Mouse (Mus musculus) hindbrain, embryonic 10.5 days (tissue): ENCODE measurements at regions not wholly inside any gene's neighbourhood (a gene's known extent, or its start where the extent isn't known, plus 50 kb on each side); places are given as distances from the start of the nearest gene placed in this dataset.
A peak's percentile ranks its signal among the peaks of the same experiment; 100 is the strongest.

Experiments
- DNase-seq: peaks from one replicate; pipeline ENCODE4 v3.0.0-alpha.2; 2017; ENCODE audit warnings: low spot score
- H3K27ac ChIP-seq: fragments of 300-500 bp; sonication (generic); 2 replicates; pipeline ENCODE4 v1.5.1; 2016; ENCODE audit warnings: mild to moderate bottlenecking, moderate library complexity
- H3K27me3 ChIP-seq: fragments of 300-500 bp; sonication (generic); 2 replicates; pipeline ENCODE4 v1.6.1; 2016; ENCODE audit warnings: mild to moderate bottlenecking; ENCODE audit not compliant: poor library complexity, insufficient read depth, severe bottlenecking
- H3K36me3 ChIP-seq: fragments of 300-500 bp; sonication (generic); 2 replicates; pipeline ENCODE4 v1.6.1; 2016; ENCODE audit warnings: mild to moderate bottlenecking, moderate library complexity
- H3K4me1 ChIP-seq: fragments of 300-500 bp; sonication (generic); replicated peaks from 2 replicates; pipeline ENCODE4 v1.6.1; 2016; ENCODE audit warnings: mild to moderate bottlenecking
- H3K4me3 ChIP-seq: fragments of 300-500 bp; sonication (generic); 2 replicates; pipeline ENCODE4 v1.5.1; 2016; ENCODE audit warnings: mild to moderate bottlenecking, moderate library complexity
- H3K9me3 ChIP-seq: fragments of 300-500 bp; sonication (generic); 2 replicates; pipeline ENCODE4 v1.6.1; 2016; ENCODE audit warnings: mild to moderate bottlenecking, moderate library complexity
- WGBS: fragments of 180-500 bp; shearing (Covaris S2); methylation state at CpG from one replicate; pipeline ENCODE4 v1.1.7; 2016; 5-methylcytosine and 5-hydroxymethylcytosine counted together

DNA sequence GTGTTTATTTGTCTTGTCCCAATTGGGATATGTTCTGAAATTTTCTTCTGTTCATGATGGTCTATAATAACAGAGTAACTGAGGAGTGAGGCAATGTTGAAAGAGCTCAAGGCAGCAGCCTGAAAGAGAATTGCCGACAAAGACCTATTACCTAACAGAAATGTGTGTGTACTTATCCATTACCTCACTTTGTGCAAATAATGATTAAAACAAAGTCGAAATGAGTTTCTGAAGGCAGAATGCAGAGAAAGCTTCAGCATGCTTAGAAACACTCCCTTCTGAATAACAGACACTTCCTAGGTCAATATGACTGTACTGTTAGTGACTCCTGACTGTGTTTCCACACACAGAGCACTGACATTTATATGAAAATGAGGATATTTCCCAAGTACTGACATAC lies 63.0 kb downstream of the Kbtbd8 start:
- Histone ChIP-seq H3K4me3 (no peak overlapping the region), H3K4me1 (peaks cover under 1% of the 10 kb centered on the region; the same call in 1 of the 2 replicates), H3K27ac (no peak overlapping the region), H3K36me3 (no peaks in the 10 kb centered on the region), H3K27me3 (peaks cover 5% of the 10 kb centered on the region; the same call in 1 of the 2 replicates), H3K9me3 (no peaks in the 10 kb centered on the region)
- 68% methylated on average over 2 of the region's 2 CpGs for WGBS
- DNase-seq = no peak

DNA sequence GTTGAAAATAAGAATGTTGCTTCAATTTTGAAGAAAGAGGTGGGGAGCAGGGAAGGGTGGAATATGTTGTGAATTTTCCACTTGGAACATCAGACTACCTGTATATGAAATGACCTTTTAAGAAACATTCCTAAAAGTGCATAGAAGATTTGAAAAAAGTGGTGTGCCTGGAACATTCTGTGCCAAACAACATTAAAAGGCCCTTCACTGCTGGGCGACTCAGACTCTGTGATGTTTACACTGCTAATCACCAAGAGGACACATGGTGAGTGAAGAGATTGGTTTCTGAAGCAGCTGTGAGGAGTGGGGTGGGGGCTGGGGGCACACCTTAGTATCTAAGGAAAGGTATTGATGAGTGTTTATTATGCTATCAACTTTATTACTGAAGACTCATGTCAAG lies 65.2 kb downstream of the Kbtbd8 start:
- no peak overlapping the region for H3K4me3 ChIP-seq
- no peak for DNase-seq
- no peaks in the 10 kb centered on the region for H3K4me1 ChIP-seq
- no peak overlapping the region for H3K27ac ChIP-seq
- no peaks in the 10 kb centered on the region for H3K9me3 ChIP-seq
- 52% methylated on average over 1 of the region's 1 CpGs for WGBS
- no peaks in the 10 kb centered on the region for H3K36me3 ChIP-seq
- H3K27me3 ChIP-seq = no peaks in the 10 kb centered on the region

DNA sequence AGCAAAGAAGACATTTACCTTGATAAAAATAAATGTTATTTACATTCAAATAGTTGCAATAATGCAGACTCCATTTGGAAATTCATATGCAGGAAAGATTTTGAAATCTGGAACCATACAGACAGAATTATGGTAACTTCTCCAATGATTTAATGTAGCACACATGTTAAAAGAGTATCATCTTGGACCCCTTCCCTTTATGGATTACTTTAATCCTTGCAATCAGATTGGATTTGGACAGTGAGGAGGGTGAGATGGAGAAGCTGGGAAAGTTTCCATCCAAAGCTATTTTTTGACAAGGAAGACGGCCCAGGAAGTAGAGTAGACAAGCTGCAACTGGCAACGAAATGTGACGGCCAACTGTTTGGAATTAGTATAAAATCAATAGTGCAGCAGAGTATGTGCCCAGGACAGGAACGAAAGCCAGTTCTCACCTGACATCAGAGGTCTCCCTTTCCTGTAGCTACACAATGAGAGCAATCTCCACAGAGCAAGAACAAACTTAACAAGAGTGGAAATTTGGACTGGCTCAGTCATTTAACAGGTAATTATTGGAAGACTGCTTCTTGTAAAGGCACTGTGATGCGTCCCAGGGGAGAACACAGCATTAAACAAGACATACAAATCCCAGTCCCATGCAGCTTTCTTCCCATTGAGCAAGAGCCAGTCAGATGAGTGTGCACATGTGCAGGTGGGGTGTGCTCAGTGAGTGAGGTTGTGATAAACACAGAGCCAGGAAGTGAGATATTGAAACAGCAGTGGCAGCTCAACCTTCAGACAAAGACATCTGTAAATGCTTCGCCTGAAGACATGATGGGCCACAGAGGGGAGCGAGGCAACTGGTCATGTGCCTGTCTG lies 68.3 kb downstream of the Kbtbd8 start:
- Histone ChIP-seq H3K4me3 (no peak overlapping the region), H3K27ac (no peak overlapping the region), H3K9me3 (no peaks in the 10 kb centered on the region), H3K27me3 (no peaks in the 10 kb centered on the region), H3K4me1 (no peaks in the 10 kb centered on the region), H3K36me3 (no peaks in the 10 kb centered on the region)
- WGBS = 86% methylated on average over 7 of the region's 7 CpGs
- DNase-seq = no peak

DNA sequence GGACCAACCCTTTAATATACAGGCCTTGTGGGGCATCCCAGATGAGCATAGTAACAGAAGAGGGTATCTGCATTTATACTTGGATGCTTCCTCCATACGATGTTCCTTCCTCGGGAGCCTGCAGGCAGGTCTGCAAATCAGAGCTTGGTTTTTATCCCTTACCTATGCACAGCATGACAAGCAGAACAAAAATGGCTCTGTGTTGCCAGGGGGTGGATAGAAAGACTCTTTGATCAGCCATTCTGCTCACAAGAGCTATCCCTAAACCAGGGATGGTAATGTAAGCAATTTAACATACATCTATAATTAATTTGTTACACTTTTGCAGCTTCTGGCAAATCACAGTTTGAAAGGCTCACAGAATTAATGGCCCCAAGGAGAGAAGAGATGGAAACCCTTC lies 79.6 kb downstream of the Kbtbd8 start:
- Histone ChIP-seq H3K27ac (no peak overlapping the region), H3K9me3 (no peaks in the 10 kb centered on the region), H3K36me3 (no peaks in the 10 kb centered on the region), H3K27me3 (no peaks in the 10 kb centered on the region), H3K4me3 (no peak overlapping the region), H3K4me1 (no peaks in the 10 kb centered on the region)
- no peak for DNase-seq
- 67% methylated on average over 2 of the region's 2 CpGs for WGBS

DNA sequence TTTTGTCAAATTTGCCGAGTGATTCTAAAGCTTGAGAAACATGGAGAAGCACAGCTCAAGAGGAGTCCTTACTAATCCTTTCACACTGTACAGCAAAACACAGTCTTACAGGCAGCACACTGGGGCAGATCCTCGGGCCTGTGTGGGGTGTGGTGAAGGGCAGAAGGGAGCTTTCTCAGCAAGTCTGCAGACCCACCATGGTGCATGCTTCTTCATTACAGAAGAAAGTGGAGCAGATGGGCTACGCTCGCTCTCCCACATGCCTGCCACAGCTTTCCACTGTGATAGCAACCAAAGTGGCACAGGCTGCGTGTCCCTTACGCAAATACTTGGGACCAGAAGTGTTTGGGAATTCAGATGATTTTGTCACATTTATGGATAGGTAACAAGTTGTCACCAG lies 81.6 kb downstream of the Kbtbd8 start:
- Histone ChIP-seq H3K36me3 (no peaks in the 10 kb centered on the region), H3K4me1 (peaks cover 18% of the 10 kb centered on the region), H3K27me3 (no peaks in the 10 kb centered on the region), H3K9me3 (no peaks in the 10 kb centered on the region), H3K4me3 (no peak overlapping the region), H3K27ac (0 out of 2 replicates have a peak overlapping the region, but pooled peaks have one; percentile 35)
- WGBS = 84% methylated on average over 6 of the region's 6 CpGs
- DNase-seq = no peak

DNA sequence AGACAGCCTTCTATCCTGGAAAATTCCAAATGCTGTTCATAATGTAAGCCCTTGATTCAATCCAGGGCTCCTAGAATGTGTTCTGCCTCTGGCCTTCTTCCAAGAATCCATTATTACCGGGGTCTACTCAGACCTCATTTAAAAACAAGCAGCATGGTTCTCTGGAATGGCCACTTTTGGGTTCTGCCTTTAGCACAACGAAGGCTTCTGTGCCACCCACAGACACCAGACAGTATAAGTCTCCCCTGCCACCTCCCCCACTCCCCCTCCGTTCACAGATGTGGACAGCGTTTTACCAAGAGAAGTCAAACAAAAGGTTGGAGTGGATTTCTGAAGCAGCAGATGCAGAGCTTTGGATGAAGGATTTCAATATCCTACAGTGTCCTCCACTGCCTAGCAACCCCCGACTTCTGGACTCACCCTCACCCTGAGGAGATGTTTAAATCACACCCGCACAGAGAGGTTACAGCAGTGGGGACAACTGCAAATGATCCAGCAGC lies 85.3 kb downstream of the Kbtbd8 start:
- H3K27me3 ChIP-seq = no peaks in the 10 kb centered on the region
- DNase-seq = no peak
- no peaks in the 10 kb centered on the region for H3K36me3 ChIP-seq
- 43% methylated on average over 6 of the region's 6 CpGs for WGBS
- H3K4me1 ChIP-seq = peaks cover 18% of the 10 kb centered on the region
- H3K4me3 ChIP-seq = no peak overlapping the region
- H3K27ac ChIP-seq = peak overlapping the region; percentile 71
- H3K9me3 ChIP-seq = no peaks in the 10 kb centered on the region

DNA sequence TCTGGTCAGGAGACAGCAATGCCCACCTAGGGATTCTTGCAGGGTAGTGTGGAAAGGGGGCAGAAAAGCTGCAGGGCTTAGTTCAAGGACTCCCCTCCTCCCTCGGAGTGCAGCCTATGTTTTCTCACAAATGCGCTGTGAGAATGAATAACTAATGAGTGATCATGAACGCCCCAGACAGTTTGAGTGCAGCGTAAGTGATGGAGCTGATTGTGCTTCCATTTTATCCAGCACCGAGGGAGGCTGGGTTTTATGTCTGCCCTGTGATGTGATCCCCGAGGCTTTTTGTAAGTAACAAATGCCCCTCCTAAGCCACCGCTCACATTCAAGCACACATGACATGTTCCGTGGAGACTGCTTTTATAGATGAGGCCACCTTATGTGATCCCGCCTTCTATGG lies 85.9 kb downstream of the Kbtbd8 start:
- peak; percentile 22 for DNase-seq
- Histone ChIP-seq H3K9me3 (no peaks in the 10 kb centered on the region), H3K4me1 (peaks cover 18% of the 10 kb centered on the region), H3K27me3 (no peaks in the 10 kb centered on the region), H3K4me3 (no peak overlapping the region), H3K27ac (peak overlapping the region; percentile 71; the same call in 1 of the 2 replicates), H3K36me3 (no peaks in the 10 kb centered on the region)
- 51% methylated on average over 9 of the region's 9 CpGs for WGBS

DNA sequence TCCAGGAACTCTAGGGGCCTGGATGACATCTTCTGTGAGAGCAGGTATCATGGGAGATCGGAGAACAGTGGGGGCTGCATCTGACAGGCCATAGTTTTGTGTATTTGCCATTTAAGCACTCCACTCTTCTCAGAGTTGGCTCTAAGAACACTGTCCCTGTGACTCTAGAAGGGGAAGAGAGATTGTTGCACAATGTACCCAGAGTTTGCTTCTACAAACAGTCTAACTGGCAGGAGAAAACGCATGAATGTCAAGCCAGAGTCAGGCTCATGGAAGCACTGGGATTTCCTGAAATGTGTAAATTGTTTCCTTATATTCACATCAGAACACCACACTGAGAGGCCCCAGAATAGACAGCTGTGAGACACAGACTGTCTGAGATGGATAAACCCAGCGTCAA lies 87.2 kb downstream of the Kbtbd8 start:
- H3K4me1 ChIP-seq = peaks cover 18% of the 10 kb centered on the region
- no peak for DNase-seq
- no peaks in the 10 kb centered on the region for H3K9me3 ChIP-seq
- WGBS = 70% methylated on average over 3 of the region's 3 CpGs
- H3K36me3 ChIP-seq = no peaks in the 10 kb centered on the region
- H3K27me3 ChIP-seq = no peaks in the 10 kb centered on the region
- H3K27ac ChIP-seq = no peak overlapping the region
- H3K4me3 ChIP-seq = no peak overlapping the region

DNA sequence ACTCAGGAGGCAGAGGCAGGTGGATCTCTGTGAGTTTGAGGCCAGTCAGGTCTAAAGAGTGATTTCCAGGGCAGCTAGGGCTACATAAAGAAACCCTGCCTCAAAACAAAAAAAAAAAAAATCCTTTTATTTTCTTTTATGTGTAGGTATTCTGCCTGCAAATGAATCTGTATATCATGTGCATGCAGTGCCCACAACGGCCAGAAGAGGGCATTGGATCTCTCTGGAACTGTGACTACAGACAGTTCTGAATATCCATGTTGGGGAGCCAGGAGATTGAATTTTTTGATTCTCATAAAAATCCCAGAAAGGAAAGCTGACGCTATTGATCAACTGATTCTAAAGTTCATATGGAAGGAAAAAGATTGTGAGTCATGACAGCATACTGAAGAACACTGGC lies 90.0 kb downstream of the Kbtbd8 start:
- Histone ChIP-seq H3K4me1 (peaks cover 14% of the 10 kb centered on the region), H3K27ac (no peak overlapping the region), H3K9me3 (no peaks in the 10 kb centered on the region), H3K36me3 (no peaks in the 10 kb centered on the region), H3K27me3 (no peaks in the 10 kb centered on the region), H3K4me3 (no peak overlapping the region)
- WGBS = 33% methylated on average over 2 of the region's 2 CpGs
- DNase-seq = peak; percentile 49

DNA sequence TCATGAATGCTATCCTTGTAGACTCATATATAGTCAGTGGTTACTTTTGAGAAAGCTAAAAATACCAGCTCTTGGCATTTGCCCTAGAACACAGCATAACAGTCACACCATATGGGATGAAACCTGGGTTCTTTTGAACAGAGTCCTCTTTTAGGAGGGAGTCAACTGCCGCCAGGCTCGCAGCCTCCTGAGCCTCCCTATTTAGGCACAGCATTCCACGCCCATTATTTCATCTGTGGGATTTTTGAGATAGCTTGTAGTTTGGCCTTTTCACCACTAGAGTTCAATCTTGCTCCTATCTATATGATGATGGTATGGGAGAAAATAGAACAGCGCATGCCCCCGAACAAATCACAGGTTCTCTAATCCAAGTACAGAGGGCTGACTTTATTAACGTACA lies 100.4 kb downstream of the Kbtbd8 start:
- Histone ChIP-seq H3K4me1 (no peaks in the 10 kb centered on the region), H3K36me3 (no peaks in the 10 kb centered on the region), H3K27ac (no peak overlapping the region), H3K27me3 (peaks cover 8% of the 10 kb centered on the region; the same call in 1 of the 2 replicates), H3K9me3 (no peaks in the 10 kb centered on the region), H3K4me3 (no peak overlapping the region)
- WGBS = 50% methylated on average over 6 of the region's 6 CpGs
- DNase-seq = no peak

DNA sequence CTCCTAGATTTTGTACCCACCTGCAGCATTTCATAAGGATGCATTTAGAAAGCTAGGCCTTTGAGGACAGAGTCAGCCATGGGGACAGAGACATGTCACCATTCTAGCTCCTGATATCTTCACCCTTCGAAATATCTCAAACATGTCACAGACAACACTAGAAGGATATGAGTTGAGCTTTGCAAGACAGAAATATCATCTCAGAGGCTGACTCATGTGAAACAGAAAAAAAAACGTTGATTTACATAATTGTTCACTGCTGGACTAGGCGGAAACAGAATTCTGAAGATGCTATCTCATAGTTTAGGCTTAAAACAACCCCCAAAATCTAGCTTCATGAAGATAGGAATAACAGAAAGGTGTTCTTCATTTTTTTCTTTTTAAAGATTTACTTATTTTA lies 101.8 kb downstream of the Kbtbd8 start:
- peaks cover 8% of the 10 kb centered on the region; the same call in 1 of the 2 replicates for H3K27me3 ChIP-seq
- DNase-seq = no peak
- WGBS = 70% methylated on average over 3 of the region's 3 CpGs
- H3K4me3 ChIP-seq = no peak overlapping the region
- H3K27ac ChIP-seq = no peak overlapping the region
- H3K36me3 ChIP-seq = no peaks in the 10 kb centered on the region
- H3K9me3 ChIP-seq = no peaks in the 10 kb centered on the region
- no peaks in the 10 kb centered on the region for H3K4me1 ChIP-seq

DNA sequence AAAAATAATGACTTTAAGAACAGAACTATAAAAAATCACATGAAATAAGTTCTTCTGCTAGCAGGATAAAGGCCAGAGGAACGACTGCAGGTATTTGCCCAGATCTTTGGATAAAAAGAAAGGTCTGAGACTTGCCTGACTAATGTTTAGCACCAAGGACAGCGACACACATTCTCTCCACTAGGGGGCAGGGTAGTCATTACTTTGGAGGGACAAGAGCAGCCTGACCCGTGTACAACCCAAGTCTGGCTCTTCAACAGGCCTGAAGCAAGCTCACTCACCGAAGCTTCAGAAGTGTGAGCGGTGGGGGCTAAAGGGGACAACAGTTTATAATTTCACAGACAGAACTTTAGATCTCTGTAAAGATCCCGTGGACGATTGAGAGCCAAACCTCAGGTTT lies 98.4 kb upstream of the Gm10234 start:
- Histone ChIP-seq H3K36me3 (no peaks in the 10 kb centered on the region), H3K9me3 (no peaks in the 10 kb centered on the region), H3K4me3 (no peak overlapping the region), H3K4me1 (no peaks in the 10 kb centered on the region), H3K27me3 (no peaks in the 10 kb centered on the region), H3K27ac (no peak overlapping the region)
- DNase-seq = peak; percentile 85
- 32% methylated on average over 7 of the region's 7 CpGs for WGBS

DNA sequence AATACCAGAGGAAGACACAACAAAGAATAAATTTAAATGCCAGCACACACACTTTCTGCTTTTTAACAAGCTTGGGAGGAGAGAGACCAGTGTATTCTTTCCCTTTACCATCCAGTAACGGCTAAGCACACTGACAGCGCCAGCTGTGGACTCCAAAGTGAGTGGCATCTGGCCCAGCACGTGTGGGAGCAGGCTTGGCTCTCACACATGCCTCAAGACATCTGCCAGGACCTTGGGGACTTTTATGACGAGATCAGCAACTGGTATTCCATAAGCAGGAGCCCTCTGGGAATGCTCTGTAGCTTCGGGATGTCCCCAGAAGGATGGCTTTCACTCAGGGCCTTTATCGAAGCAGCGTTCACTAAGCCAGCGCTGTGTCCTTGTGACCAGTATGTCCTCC lies 92.0 kb upstream of the Gm10234 start:
- DNase-seq = no peak
- 74% methylated on average over 8 of the region's 8 CpGs for WGBS

More for the DNA sequence above, 92.0 kb upstream of the Gm10234 start:
- Histone ChIP-seq H3K27me3 (no peaks in the 10 kb centered on the region), H3K4me3 (no peak overlapping the region), H3K27ac (no peak overlapping the region), H3K36me3 (no peaks in the 10 kb centered on the region), H3K9me3 (no peaks in the 10 kb centered on the region), H3K4me1 (no peaks in the 10 kb centered on the region)
